Mouse (Mus musculus): ENCODE results near the gene Ccdc6.
A peak's percentile ranks its signal among the peaks of the same experiment; 100 is the strongest.

Ccdc6 gene

DNA sequence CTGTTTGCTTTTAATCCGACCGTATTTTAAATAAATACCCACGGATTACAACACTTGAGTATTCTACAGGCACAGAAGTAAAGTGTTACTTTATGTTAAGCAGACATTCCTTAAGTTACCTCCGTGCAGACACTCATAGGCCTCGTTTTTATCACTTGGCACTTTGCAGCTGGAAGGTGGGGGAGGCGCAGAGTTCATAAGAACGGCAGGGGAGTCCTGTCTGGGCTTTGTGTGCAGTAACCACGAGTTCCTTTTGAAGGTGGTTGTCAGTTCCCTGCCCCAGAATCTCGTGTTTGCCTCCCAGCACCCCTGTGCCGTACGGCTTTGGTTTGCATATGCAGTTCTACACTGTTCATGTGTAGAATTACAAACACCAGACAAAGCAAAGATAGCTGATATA is 70.7 kb downstream of the Ccdc6 start:
- peak; percentile 37 for DNase-seq (ENCODE audit: low read depth, low spot score)

- DNase-seq (ENCODE audit: low read depth, low spot score): no peak
Measured at GRCm38 (mm10) chr10:70168396-70168795, 71.5 kb downstream of the Ccdc6 start.

GRCm38 (mm10) chr10:70169044-70169443 is 72.1 kb downstream of the Ccdc6 start:
- DNase-seq (ENCODE audit: low read depth, low spot score): no peak

GRCm38 (mm10) chr10:70173314-70173713 is 76.4 kb downstream of the Ccdc6 start:
- peak; percentile 78 for DNase-seq (ENCODE audit: low read depth, low spot score)

DNA sequence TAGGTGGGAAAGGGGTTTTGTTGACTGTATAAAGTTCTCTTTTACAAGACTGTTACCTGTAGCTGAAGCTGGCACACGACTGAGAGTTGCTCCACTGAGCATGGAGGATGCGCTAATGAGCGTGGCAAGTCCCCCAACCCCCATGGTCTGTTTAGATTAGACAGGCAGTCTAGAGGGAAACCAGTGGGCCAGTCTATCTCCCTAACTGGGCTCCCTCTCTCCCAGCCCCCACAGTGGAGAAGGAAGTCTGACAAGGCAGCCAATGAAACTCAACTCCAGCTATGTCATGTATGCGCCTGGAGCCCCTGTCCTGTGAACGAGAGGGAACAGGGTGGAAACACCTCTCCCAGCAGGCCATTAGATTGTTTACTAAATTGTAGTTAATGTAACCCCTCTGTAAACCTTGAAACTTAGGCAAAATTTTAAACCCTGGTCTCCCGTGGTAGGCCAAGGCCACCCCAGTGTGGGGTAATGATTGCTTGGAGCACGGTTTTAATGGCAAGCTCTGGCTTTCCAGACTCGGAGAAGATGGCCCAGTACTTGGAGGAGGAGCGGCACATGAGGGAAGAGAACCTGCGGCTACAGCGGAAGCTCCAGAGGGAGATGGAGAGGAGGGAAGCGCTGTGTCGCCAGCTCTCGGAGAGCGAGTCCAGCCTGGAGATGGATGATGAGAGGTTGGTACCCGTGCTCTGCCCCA is 77.7 kb downstream of the Ccdc6 start:
- no peak for DNase-seq (ENCODE audit: low read depth, low spot score)

DNA sequence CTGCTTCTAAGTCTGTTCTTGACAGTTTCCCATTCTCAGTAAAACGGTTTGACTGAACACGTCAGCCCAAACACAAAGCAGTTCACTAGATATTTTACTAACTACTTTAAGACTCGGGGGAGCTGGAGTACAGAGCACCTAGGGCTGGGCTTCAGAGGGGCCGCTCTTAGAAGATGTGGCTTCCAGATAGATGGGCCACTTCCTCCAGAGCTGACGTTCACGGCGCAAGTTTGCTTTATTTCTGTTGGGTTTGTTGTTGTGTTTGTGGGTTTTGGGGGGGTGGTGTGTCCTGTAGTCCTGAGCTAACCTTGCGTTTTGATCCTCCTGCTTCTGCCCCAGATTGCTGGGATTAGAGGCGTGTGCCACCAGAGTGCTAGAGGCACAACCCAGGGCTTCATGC is 83.8 kb downstream of the Ccdc6 start:
- no peak for DNase-seq (ENCODE audit: low read depth, low spot score)

DNA sequence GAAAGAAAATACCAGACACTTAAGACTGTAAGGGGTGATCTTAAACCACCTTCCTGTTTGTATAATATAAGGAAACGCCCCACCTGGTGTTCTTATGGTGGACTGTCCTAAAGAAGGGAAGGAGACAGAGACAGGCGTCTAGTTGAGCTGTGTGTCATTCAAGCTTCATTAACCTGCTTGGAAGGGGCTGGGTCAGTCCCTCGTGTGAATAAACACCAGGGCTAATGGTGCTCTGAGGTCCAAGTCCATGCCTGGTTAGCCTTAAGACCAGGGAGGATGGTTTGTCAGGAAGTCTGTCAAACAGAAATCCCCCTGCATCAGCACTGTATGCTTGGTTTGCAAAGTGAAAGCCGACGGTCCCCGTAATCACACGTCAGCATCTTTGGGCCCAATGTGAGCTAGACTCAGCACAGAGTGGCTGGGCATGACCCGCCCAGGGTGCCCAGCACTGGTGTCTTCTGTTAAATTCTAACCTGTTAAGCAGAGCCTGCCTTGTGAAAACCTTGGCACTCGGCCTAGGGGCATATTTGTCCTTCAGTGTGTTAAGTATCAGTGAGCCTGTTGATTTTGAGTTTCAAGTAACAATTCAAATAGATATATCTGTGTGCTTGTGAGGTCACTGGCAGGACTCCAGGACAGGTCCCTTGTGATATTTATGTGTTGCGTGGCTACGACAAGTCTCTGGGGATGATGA is 84.5 kb downstream of the Ccdc6 start:
- DNase-seq (ENCODE audit: low read depth, low spot score): no peak

GRCm38 (mm10) chr10:70183210-70184080 is 86.5 kb downstream of the Ccdc6 start:
- DNase-seq (ENCODE audit: low read depth, low spot score): no peak

DNA sequence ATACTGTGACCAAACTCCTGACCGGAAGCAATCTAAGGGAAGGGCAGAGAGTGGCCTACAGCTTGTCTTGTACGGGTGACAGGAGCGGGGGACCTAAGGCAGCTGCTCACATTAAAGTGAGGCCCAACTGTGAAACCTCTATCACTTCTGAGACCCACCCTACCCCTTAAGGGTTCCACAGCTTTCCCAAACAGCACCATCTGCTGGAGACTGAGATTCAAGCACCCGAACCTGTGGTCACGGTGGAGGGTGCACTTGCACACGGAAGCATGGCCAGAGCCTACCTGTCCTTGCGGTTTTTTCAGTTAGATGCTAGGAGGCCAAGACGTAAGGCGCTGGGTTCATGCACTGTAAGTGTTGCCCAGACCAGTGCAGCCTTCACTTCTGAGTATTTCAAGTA is 89.2 kb downstream of the Ccdc6 start:
- peak; percentile 75 for DNase-seq (ENCODE audit: low read depth, low spot score)

- DNase-seq (ENCODE audit: low read depth, low spot score): no peak
Measured at GRCm38 (mm10) chr10:70186586-70186985, 89.7 kb downstream of the Ccdc6 start.

DNA sequence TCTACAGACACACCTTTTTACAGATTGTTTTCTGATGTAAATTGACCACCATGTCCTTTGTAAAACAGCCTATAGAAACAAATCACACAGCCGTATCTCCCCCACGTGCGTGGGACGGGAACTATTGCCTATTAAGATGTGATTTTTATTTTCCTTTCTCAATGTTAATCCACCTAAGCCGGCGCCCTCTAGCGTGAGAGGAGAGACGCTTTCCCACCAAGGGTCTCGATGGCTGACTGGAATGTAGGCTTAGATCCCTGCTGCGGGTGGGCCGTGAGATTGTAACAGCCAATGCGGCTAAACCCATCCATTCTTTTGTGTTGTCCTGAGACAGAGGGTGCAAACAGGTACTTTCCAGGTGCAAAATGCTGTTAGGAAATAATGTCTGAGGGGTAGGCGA is 92.9 kb downstream of the Ccdc6 start:
- peak; percentile 73 for DNase-seq (ENCODE audit: low read depth, low spot score)

GRCm38 (mm10) chr10:70194283-70194682 is 97.4 kb downstream of the Ccdc6 start:
- no peak for DNase-seq (ENCODE audit: low read depth, low spot score)

GRCm38 (mm10) chr10:70195279-70195678 is 98.4 kb downstream of the Ccdc6 start:
- DNase-seq (ENCODE audit: low read depth, low spot score): no peak

DNA sequence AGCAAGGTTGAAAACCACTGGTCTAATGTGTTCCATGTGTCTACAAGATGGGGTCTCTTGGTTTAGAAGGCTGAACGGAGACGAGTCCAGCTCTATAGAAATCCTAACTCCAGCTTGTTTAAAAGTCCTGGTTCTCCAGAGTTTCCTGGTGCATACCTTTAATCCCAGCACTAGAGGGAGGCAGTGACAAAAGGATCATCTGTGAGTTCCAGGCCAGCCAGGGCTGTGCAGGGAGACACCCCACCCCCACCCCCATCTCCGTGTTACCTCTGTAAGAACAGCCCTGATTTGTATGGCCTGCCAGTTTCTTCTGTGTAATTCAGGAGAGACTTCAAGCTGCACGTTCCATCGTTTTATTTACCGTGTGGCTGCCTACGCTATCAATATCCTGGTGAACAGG is 98.9 kb downstream of the Ccdc6 start:
- peak; percentile 87 for DNase-seq (ENCODE audit: low read depth, low spot score)

GRCm38 (mm10) chr10:70196666-70197065 is 99.7 kb downstream of the Ccdc6 start:
- no peak for DNase-seq (ENCODE audit: low read depth, low spot score)

GRCm38 (mm10) chr10:70197601-70198000 is 100.7 kb downstream of the Ccdc6 start:
- no peak for DNase-seq (ENCODE audit: low read depth, low spot score)

GRCm38 (mm10) chr10:70198012-70198411 is 101.1 kb downstream of the Ccdc6 start:
- DNase-seq (ENCODE audit: low read depth, low spot score): no peak

DNA sequence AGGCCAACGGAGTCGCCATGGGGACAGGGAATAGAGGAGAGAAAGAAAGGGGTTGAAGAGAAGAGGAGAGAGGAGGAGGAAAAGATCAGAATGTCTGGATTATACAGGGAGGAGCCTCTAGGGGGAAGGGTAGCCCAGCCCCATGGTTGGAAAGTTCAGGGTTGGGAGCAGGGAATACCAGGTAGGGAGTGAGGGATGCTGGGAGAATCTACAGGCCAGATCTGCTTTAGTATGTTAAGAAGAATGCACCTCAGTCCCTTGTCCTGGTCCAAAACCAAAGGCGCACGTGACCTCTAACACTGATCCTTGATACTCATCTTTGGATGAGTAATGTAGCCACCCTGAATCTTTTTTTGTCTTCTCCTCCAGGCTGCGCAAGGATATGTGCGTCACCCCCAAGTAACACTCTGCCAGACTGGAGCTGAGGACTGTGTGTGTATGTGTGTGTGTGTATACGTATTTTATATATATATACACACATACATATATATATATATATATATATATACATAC is 102.1 kb downstream of the Ccdc6 start:
- no peak for DNase-seq (ENCODE audit: low read depth, low spot score)

DNA sequence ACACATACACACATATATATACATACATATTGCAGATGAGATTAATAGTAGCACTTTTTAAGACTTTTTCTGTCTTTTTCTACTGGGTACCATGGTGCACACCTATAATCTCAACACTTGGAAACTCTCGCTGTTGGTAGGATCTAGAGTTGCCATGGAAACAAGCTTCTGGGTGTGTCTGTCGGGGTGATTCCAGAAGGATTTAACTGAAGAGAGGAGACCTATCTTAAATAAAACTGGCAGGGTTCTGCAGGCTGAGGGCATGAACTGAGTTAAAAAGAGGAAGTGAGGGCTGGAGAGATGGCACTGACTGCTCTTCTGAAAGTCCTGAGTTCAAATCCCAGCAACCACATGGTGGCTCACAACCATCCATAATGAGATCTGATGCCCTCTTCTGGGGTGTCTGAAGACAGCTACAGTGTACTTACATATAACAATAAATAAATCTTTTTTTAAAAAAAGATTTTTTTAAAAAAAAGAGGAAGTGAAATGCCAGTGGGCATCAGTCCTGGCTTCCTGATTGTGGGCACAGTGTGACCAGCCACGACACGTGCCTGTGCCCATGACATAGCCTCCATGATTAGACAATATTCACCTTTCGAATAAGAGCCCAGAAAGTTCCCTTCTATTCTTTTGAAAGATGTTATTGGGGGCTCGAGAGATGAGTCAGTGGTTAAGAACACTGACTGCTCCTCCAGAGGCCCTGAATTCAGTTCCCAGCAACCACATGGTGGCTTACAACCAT is 102.7 kb downstream of the Ccdc6 start:
- DNase-seq (ENCODE audit: low read depth, low spot score): no peak

DNA sequence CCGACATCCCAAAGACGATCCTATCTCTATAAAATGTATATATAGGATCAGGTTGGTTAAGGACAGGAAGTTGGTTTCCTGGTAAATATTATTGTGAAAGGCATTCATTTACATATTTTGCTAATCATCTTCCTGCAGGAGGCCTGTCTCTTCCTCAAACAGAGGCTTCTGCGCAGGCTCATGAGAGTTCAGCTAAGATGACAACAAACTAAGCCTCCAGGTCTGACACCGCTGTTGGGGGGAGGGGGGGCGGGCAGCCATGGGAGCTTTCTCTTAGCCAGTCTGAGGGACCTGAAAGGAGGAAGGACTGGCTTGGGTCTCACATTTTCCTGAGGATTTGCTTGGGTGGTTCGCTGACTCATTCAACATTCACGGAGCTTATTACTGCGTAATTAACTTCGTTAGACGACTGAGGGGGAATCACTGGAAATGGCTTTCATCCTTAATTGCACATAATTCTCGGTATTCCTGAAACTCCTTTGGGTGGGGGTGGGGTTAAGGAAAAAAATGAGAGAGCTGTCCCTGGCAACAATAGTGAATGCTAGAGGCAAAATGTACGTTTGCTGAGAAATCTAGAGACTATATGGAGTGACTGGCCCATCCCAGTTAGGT is 104.1 kb downstream of the Ccdc6 start:
- no peak for DNase-seq (ENCODE audit: low read depth, low spot score)
